16 mouse cellular contexts compared by ENCODE assay signal in the genomic region with DNA sequence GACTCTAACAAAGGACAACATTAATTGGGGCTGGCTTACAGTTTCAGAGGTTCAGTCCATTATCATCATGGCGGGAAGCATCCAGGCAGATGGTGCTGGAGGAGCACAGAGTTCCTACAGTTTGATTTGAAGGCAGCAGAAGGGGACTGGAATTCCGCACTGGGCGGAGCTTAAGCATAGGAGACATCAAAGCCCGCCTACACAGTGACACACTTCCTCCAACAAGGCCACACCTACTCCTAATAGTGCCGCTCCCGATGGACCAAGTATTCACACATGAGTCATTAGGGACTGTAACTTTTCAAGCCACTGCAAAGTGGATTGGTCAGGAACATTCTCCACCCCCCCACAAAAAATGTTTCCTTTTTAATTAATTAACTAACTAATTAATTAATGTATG.
"Had no signal": no experiment of that assay in that cellular context is flagged by ENCODE, and none has a peak within 500 bp of the region (broad histone marks: within the 10 kb centered on the region; RNA-seq: fewer than 3 reads in every experiment).

No protein-coding gene starts in this region.

- H3K27me3 ChIP-seq: limb, embryonic 13.5 days; neural tube, embryonic 15.5 days had no signal

- DNase-seq: kidney, postnatal 10 days; kidney, postnatal 4 days; left cerebral cortex, postnatal 4 days; lung, adult 2 months; lung, postnatal 4 days; midbrain, embryonic 14.5 days; right cerebral cortex, adult 18-20 months; right cerebral cortex, postnatal 25 days; thymus, postnatal 4 days had no signal

- H3K4me3 ChIP-seq: layer of hippocampus, adult 2 months; limb, embryonic 13.5 days; liver, embryonic 15.5 days; midbrain, embryonic 10.5 days; myocyte; neural tube, embryonic 15.5 days had no signal

- H3K4me2 ChIP-seq: limb, embryonic 13.5 days; liver, embryonic 15.5 days; neural tube, embryonic 15.5 days had no signal

- H3K9ac ChIP-seq: limb, embryonic 13.5 days; liver, embryonic 15.5 days; neural tube, embryonic 15.5 days had no signal

- H3K27ac ChIP-seq: layer of hippocampus, adult 2 months; limb, embryonic 13.5 days; liver, embryonic 15.5 days; midbrain, embryonic 10.5 days; neural tube, embryonic 15.5 days had no signal

- H3K4me1 ChIP-seq: limb, embryonic 13.5 days; neural tube, embryonic 15.5 days had no signal

- ATAC-seq: lung, postnatal 0 days had no signal

- H3K36me3 ChIP-seq: limb, embryonic 13.5 days; liver, embryonic 15.5 days; midbrain, embryonic 10.5 days; neural tube, embryonic 15.5 days had no signal

- H3K9me3 ChIP-seq: limb, embryonic 13.5 days; liver, embryonic 15.5 days; midbrain, embryonic 10.5 days; neural tube, embryonic 15.5 days had no signal
